Mouse (Mus musculus) midbrain, embryonic 15.5 days (tissue): ENCODE measurements at regions not wholly inside any gene's neighbourhood (a gene's known extent, or its start where the extent isn't known, plus 50 kb on each side); places are given as distances from the start of the nearest gene placed in this dataset.
"Not testable (repeated sequence)": the region's sequence is repeated elsewhere in the genome, so short reads cannot be mapped to it uniquely, and the experiment has no call there.

Experiments
- ATAC-seq: fragments of 200-750 bp; cut with Nextera tagmentation; replicated peaks from 2 replicates; pipeline ENCODE4 v1.8.0; 2017; ENCODE audit warnings: moderate TSS enrichment
- H3K27ac ChIP-seq: fragments of 300-500 bp; sonication (generic); 2 replicates; pipeline ENCODE4 v1.5.1; 2015; ENCODE audit warnings: mild to moderate bottlenecking, inconsistent platforms
- H3K27me3 ChIP-seq: fragments of 300-500 bp; sonication (generic); replicated peaks from 2 replicates; pipeline ENCODE4 v1.6.1; 2015; ENCODE audit warnings: inconsistent platforms
- H3K36me3 ChIP-seq: fragments of 300-500 bp; sonication (generic); replicated peaks from 2 replicates; pipeline ENCODE4 v1.6.1; 2015; ENCODE audit warnings: inconsistent platforms
- H3K4me1 ChIP-seq: fragments of 300-500 bp; sonication (generic); 2 replicates; pipeline ENCODE4 v1.6.1; 2015; ENCODE audit warnings: inconsistent platforms
- H3K4me2 ChIP-seq: fragments of 300-500 bp; sonication (generic); 2 replicates; pipeline ENCODE4 v1.6.1; 2015; ENCODE audit warnings: inconsistent platforms, mild to moderate bottlenecking, moderate library complexity
- H3K4me3 ChIP-seq: fragments of 300-500 bp; sonication (generic); 2 replicates; pipeline ENCODE4 v1.5.1; 2015; ENCODE audit warnings: mild to moderate bottlenecking, inconsistent platforms
- H3K9ac ChIP-seq: fragments of 300-500 bp; sonication (generic); 2 replicates; pipeline ENCODE4 v1.6.1; 2015; ENCODE audit warnings: mild to moderate bottlenecking, inconsistent platforms
- H3K9me3 ChIP-seq: fragments of 300-500 bp; sonication (generic); 2 replicates; pipeline ENCODE4 v1.6.1; 2016; ENCODE audit warnings: inconsistent platforms
- WGBS: fragments of 180-500 bp; shearing (Covaris S2); methylation state at CpG from one replicate; pipeline ENCODE4 v1.1.7; 2015; ENCODE audit warnings: mixed read lengths; 5-methylcytosine and 5-hydroxymethylcytosine counted together

DNA sequence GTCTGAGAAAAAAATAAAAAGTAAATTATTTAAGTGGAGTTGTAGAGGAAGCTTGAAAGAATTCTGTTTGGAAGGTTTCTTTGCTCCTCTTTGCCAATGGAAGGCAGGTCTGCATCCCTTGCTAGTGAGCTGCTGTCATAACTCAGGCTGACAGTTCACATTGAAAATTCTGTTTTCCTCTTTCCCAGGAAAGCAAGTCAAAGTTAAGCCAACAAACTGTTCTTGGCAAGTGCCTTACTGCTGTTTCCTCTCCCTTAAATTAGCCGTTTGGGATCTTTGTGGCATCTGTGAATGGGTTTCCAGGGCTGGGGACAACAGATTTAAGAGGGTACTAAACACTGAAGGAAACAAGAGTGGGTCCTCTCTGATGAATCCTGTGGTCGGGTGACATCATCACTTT, 261.2 kb downstream of the Pou4f1 start:
- Histone ChIP-seq H3K27ac (no peak overlapping the region), H3K9ac (no peak overlapping the region), H3K27me3 (no peaks in the 10 kb centered on the region), H3K9me3 (no peaks in the 10 kb centered on the region), H3K4me1 (no peaks in the 10 kb centered on the region), H3K36me3 (no peaks in the 10 kb centered on the region), H3K4me3 (no peak overlapping the region), H3K4me2 (no peak overlapping the region)
- WGBS = 67% methylated on average over 2 of the region's 2 CpGs
- ATAC-seq = no peak

DNA sequence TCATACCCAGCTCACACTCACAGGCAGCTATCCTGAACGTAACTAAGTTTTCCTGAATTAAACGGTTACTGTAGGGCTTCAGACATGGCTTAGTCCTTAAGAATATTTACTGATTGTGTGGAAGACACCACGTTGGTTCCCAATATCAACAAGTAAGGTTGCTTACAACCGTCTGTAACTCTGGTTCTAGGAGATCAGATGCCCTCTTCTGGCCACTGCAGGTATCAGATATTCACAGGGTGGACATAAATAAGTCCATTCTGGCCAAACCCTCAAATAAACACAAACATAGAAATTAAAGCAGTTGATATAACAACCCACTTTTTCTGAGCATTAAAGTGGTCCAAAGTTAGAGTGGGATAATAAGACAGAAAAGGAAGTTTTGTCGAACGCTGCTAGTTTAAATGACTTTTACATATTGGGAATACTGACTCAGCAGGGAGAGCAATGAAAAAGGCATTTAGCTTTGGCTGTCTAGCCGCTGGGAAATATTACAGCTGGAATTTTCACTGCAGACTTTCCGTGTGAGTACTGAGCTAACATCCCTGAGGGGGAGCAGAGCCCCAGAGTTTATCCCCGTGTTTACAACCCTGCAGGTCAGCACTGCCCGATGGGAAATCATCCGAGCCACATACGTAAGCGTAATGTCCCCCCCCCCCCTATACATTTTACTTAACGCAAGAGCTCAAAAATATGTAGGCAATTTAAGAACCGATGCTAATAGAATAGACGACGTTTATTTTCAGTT, 264.4 kb downstream of the Pou4f1 start:
- Histone ChIP-seq H3K36me3 (no peaks in the 10 kb centered on the region), H3K27me3 (no peaks in the 10 kb centered on the region), H3K4me2 (no peak overlapping the region), H3K4me1 (no peaks in the 10 kb centered on the region), H3K9me3 (no peaks in the 10 kb centered on the region), H3K9ac (no peak overlapping the region), H3K4me3 (no peak overlapping the region), H3K27ac (no peak overlapping the region)
- ATAC-seq = no peak
- 78% methylated on average over 17 of the region's 17 CpGs for WGBS

DNA sequence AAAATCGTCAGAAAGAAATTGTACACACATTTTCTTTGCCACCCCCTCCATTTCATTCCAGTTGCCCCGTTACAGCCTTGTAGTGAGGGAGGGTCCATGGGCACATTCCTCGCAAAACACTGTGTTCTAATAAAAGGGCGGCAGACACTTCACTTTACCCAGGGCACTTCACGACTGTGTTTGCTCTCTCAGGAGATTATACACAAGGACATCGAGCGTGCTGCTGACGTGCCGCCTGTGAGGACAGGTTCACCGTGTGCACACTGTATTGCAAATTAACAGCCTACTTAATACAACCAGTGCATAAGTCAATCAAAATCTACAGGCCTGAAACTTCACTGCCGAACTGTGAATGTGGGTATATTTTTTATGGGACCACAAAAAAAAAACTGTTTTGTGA, 274.6 kb downstream of the Pou4f1 start:
- Histone ChIP-seq H3K27ac (peak overlapping the region; percentile 53), H3K9ac (no peak overlapping the region), H3K9me3 (no peaks in the 10 kb centered on the region), H3K36me3 (no peaks in the 10 kb centered on the region), H3K4me1 (0 out of 2 replicates have a peak, but pooled peaks cover 5% of the 10 kb centered on the region), H3K4me3 (peak overlapping the region; percentile 8; the same call in 1 of the 2 replicates), H3K27me3 (no peaks in the 10 kb centered on the region), H3K4me2 (peak overlapping the region; percentile 26)
- WGBS = 52% methylated on average over 11 of the region's 11 CpGs
- ATAC-seq = 0 out of 2 replicates have a peak, but pooled peaks have one; percentile 41

DNA sequence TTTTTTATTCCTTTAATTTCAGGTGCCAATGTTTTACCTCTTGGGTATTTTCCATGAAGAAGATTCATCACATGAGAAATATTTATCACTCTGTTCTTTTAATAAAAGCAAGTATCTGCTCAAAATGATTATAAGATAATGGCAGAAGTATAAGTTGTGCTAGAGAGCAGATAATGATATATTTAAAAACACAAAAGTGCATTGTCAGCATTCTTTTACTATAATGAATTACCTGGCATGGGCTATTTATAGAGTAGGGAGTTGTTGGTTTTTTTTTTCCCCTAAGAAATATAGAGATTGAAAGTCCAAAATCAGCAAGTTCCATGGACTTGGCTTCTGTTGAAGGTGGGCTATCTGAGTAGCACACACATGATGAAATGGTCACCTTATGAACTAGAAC, 292.7 kb downstream of the Pou4f1 start:
- no peak for ATAC-seq
- Histone ChIP-seq H3K27me3 (no peaks in the 10 kb centered on the region), H3K9me3 (no peaks in the 10 kb centered on the region), H3K4me3 (no peak overlapping the region), H3K27ac (no peak overlapping the region), H3K36me3 (no peaks in the 10 kb centered on the region), H3K9ac (no peak overlapping the region), H3K4me2 (no peak overlapping the region), H3K4me1 (no peaks in the 10 kb centered on the region)

DNA sequence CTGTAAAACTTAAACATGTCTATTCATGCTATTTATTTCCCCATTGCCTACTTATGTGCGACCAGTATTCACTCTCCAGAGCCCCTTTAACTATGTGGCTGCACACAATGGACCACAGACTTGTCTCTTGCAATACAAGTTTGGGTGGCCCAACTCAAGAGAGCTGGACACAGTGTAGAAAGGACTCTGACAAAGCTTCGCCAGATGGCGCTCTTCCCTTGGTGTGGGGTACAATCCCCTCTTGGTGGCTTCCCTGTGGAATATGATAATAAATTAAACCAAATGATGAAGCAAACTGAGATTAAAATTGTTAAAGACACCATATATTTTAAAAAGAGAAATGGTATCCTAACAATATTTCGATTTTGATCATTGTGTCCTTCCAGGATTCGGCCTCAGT, 302.6 kb upstream of the Ednrb start:
- 0 out of 2 replicates have a peak overlapping the region, but pooled peaks have one; percentile 0 for H3K27ac ChIP-seq
- H3K27me3 ChIP-seq = no peaks in the 10 kb centered on the region
- 58% methylated on average over 5 of the region's 5 CpGs for WGBS

DNA sequence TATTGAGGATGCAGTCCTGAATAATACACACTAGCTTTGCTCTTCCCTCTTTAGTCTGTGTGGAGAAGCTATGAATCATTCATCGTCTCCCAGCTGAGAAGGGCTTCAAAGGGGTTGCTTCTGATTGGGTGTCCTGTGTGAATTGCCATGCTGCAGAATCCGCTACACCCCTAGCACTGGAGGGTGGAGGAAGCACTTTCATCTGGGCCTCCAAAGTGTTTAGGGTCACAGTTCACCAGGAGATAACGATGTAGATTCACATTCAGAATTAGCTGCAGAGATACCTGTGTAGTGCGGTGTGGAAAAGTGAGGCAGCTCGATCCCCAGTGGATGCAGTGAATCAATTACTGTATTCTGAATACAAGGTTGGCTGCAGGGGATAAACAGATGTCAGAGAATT, 301.2 kb upstream of the Ednrb start:
- Histone ChIP-seq H3K36me3 (no peaks in the 10 kb centered on the region), H3K27ac (peak overlapping the region; percentile 65), H3K9me3 (no peaks in the 10 kb centered on the region), H3K4me2 (no peak overlapping the region), H3K9ac (no peak overlapping the region), H3K4me3 (no peak overlapping the region), H3K4me1 (peaks cover 10% of the 10 kb centered on the region; the same call in 1 of the 2 replicates), H3K27me3 (no peaks in the 10 kb centered on the region)
- 15% methylated on average over 5 of the region's 5 CpGs for WGBS
- peak; percentile 98 for ATAC-seq

More for the DNA sequence above, 302.6 kb upstream of the Ednrb start:
- no peak overlapping the region for H3K4me3 ChIP-seq
- H3K9ac ChIP-seq = no peak overlapping the region
- no peak for ATAC-seq
- no peak overlapping the region for H3K4me2 ChIP-seq
- peaks cover 10% of the 10 kb centered on the region; the same call in 1 of the 2 replicates for H3K4me1 ChIP-seq
- no peaks in the 10 kb centered on the region for H3K36me3 ChIP-seq
- H3K9me3 ChIP-seq = no peaks in the 10 kb centered on the region

DNA sequence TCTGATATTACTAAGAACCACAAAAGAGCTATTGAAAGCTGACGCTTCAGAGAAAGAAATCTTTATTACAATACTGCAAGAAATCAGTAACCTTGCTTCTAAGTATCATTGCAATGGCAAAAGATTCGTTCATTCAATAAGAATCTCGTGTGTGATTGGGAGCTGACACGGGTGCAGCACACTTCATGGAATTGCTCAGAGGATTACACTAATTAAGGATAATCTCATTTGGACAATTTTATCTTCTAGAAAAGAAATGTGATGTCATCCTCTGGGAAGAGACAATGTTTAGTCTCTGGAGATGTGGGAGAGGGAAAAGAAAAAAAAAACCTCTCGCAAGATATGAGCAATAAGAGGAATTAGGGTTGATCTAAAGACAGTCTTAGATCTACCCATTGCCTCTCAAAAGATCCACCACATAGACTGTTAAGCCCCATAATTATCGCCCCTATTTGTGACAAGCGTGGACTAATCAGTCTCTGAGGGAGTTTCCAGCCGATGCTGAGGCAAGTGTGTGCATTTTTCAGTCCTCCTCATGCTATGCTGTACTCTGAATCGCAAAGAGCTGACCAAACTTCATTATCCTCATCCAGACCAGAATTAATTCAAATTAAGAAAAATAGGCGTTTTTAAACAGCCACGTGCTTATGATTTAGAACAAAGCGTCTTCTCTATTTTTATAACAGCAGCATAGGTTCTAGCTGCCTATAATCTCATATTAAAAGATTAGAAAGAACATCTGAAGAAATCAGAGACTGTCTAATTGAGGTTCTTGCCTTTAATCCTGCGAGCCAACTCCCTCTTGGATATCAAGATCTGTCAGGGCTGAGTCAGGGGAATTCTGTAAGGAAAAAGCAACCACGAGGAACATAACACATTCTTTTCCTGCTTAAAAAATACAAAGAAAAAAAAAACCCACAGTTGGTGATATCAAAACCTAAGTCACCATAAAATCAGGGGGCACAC, 271.1 kb upstream of the Ednrb start:
- 23% methylated on average over 14 of the region's 14 CpGs for WGBS
- Histone ChIP-seq H3K4me2 (peak overlapping the region; percentile 25; the same call in 1 of the 2 replicates), H3K4me1 (peaks cover 8% of the 10 kb centered on the region; the same call in 1 of the 2 replicates), H3K9ac (no peak overlapping the region), H3K27me3 (no peaks in the 10 kb centered on the region), H3K4me3 (0 out of 2 replicates have a peak overlapping the region, but pooled peaks have one; percentile 7), H3K36me3 (no peaks in the 10 kb centered on the region), H3K9me3 (no peaks in the 10 kb centered on the region), H3K27ac (peak overlapping the region; percentile 58; the same call in 1 of the 2 replicates)
- ATAC-seq = peak; percentile 85

DNA sequence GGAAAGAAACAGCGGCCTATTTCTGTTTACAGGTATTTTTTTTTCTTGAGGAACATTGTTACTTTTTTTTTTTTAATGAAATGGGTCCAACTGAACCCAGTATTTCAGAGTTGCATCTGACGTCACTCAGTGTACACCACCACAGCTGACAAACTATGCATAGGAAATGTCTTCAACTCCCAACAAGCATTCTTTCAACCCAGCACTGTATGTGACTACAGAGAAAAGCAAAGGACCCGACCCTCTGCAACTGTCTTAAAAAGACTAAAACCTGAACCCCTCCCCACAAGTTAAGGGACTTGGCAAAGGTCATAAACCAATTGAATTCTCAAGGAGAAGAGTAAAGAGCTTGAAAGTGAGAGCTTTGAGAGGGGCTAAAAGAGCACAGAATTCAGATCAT, 270.0 kb upstream of the Ednrb start:
- no peaks in the 10 kb centered on the region for H3K36me3 ChIP-seq
- H3K4me3 ChIP-seq = no peak overlapping the region
- H3K27me3 ChIP-seq = no peaks in the 10 kb centered on the region
- H3K4me2 ChIP-seq = no peak overlapping the region
- no peaks in the 10 kb centered on the region for H3K9me3 ChIP-seq
- no peak overlapping the region for H3K27ac ChIP-seq
- ATAC-seq = no peak
- 55% methylated on average over 3 of the region's 3 CpGs for WGBS
- peaks cover 8% of the 10 kb centered on the region; the same call in 1 of the 2 replicates for H3K4me1 ChIP-seq
- H3K9ac ChIP-seq = no peak overlapping the region

DNA sequence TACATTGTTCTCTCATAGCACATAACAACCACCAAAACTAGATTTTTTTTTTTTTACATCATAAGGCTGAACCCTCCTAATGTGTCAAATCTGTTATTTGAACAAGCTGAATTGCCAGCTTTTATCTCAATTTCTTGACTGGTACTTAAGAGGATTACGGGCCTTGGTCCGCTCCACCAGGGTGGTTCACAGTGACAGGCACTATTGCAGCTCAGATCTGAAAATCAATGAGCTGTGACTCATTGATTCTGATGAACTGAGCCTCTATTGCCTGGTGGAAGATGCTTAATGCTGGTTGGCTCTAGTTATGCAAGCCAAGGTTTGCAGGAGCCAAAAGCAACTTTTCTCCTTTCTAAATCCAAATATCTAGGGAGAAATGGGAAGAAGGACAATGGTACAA, 269.2 kb upstream of the Ednrb start:
- no peaks in the 10 kb centered on the region for H3K36me3 ChIP-seq
- H3K4me2 ChIP-seq = no peak overlapping the region
- H3K27me3 ChIP-seq = no peaks in the 10 kb centered on the region
- WGBS = 31% methylated on average over 2 of the region's 2 CpGs
- no peaks in the 10 kb centered on the region for H3K9me3 ChIP-seq
- H3K9ac ChIP-seq = no peak overlapping the region
- no peak overlapping the region for H3K27ac ChIP-seq
- H3K4me1 ChIP-seq = peaks cover 8% of the 10 kb centered on the region; the same call in 1 of the 2 replicates
- H3K4me3 ChIP-seq = no peak overlapping the region
- ATAC-seq = no peak

DNA sequence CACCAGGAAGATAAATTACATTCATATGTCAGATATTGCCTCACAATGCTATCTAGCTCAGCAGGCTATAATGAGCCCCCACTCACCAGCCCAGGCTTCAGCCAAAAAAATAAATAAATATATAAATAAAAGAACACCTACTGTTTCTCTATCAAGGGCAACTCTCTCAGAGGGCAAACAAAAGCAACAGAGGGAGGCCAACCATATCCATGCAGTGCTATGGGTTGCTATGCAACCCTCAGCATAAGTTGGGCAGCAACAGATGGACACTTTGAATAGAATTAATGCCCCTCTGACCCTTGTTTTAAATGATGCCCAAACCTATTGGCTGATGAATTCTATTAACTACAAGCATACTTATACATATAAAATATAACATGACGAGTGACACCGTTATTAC, 242.2 kb upstream of the Ednrb start:
- H3K36me3 ChIP-seq = no peaks in the 10 kb centered on the region
- no peak overlapping the region for H3K27ac ChIP-seq
- H3K27me3 ChIP-seq = no peaks in the 10 kb centered on the region
- peak; percentile 39; the same call in 1 of the 2 replicates for ATAC-seq
- H3K9me3 ChIP-seq = no peaks in the 10 kb centered on the region
- H3K4me2 ChIP-seq = no peak overlapping the region
- no peak overlapping the region for H3K9ac ChIP-seq
- H3K4me1 ChIP-seq = no peaks in the 10 kb centered on the region
- H3K4me3 ChIP-seq = no peak overlapping the region
- WGBS = 65% methylated on average over 2 of the region's 2 CpGs

DNA sequence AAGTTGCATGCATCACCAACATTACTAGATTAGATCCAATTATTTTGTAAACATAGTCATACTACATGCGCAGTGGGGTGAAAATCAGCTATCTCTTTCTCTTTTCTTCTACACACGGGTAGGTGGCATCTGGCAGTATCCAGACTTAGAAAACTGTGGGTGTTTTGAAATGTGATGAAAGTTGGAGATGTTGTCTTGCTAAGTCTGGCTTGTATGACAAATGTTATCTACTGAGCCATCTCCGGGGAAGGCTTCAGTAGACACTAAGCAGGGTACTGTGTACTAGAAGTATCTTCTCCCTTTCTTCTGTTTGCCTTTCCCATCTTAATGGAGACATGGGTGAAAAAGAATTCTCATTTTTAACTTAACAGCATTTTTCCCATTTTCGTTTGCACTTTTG, 220.0 kb upstream of the Ednrb start:
- not testable (repeated sequence) for H3K27me3 ChIP-seq, H3K4me2 ChIP-seq, H3K4me3 ChIP-seq, H3K9me3 ChIP-seq, ATAC-seq, H3K27ac ChIP-seq, H3K9ac ChIP-seq, H3K36me3 ChIP-seq, H3K4me1 ChIP-seq
- WGBS = 73% methylated on average over 1 of the region's 4 CpGs

DNA sequence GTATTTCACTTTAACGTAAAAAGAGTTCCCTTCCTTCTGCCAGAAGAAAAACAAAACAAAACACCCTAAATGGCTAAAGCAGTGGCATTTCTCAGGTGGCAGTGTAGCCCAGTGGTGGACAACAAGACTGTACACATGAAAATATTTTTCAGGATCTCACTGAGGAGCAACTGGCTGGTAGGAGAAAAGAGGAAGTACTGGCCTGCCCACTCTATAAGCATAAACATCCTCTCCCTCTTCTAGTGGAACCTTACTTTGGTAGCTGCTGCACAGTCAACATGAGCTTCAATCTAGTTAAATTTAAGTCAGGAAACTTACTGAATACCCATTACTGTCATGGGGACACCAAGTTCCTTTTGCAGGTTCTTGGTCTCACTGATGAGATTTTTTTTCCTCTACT, 209.5 kb upstream of the Ednrb start:
- H3K9me3 ChIP-seq = no peaks in the 10 kb centered on the region
- 88% methylated on average over 1 of the region's 1 CpGs for WGBS
- H3K27me3 ChIP-seq = no peaks in the 10 kb centered on the region
- no peak for ATAC-seq
- no peak overlapping the region for H3K4me2 ChIP-seq
- H3K36me3 ChIP-seq = no peaks in the 10 kb centered on the region
- H3K9ac ChIP-seq = no peak overlapping the region
- no peaks in the 10 kb centered on the region for H3K4me1 ChIP-seq
- no peak overlapping the region for H3K4me3 ChIP-seq
- no peak overlapping the region for H3K27ac ChIP-seq
